Mouse (Mus musculus) spleen, adult 2 months (tissue): Measurements from ENCODE around the gene Cacna2d3. TPM values are rescaled to one million over a fixed set of nuclear protein-coding genes. Genes with fewer than 3 reads are reported as not detected.

Source experiments
- DNase-seq, 2 experiments: peaks; one replicate each; pipeline versions ENCODE4 v3.0.0 to v3.0.0-alpha.2; 2012 to 2021; ENCODE audit warnings: low spot score in 2 of 2, low read depth in 1 of 2
- H3K27ac ChIP-seq: fragments of 200-500 bp; 2 replicates; pipeline ENCODE4 v1.5.1; 2012; ENCODE audit warnings: low read length, inconsistent platforms; ENCODE audit not compliant: insufficient read depth
- H3K27me3 ChIP-seq: fragments of 200-500 bp; 2 replicates; pipeline ENCODE4 v1.6.1; 2012; ENCODE audit warnings: mild to moderate bottlenecking, moderate library complexity, low read length, inconsistent platforms; ENCODE audit not compliant: control insufficient read depth, insufficient read depth
- H3K36me3 ChIP-seq: fragments of 200-500 bp; 2 replicates; pipeline ENCODE4 v1.6.1; 2012; ENCODE audit warnings: mild to moderate bottlenecking, low read length, inconsistent platforms; ENCODE audit not compliant: control insufficient read depth, insufficient read depth
- H3K4me1 ChIP-seq: fragments of 200-500 bp; 2 replicates; pipeline ENCODE4 v1.6.1; 2011; ENCODE audit warnings: inconsistent platforms; ENCODE audit not compliant: control insufficient read depth, insufficient read depth, insufficient read length
- H3K4me3 ChIP-seq: fragments of 200-500 bp; 2 replicates; pipeline ENCODE4 v1.5.1; 2011; ENCODE audit warnings: mild to moderate bottlenecking, inconsistent platforms; ENCODE audit not compliant: insufficient read depth, insufficient read length; ENCODE audit errors: extremely low read depth
- CTCF ChIP-seq: fragments of 200-500 bp; IDR thresholded peaks from 2 replicates; pipeline ENCODE4 v1.5.1; 2011; ENCODE audit warnings: mild to moderate bottlenecking, inconsistent platforms; ENCODE audit not compliant: insufficient read depth, insufficient read length, insufficient replicate concordance; ENCODE audit errors: extremely low read depth
- POLR2A ChIP-seq: fragments of 200-500 bp; IDR thresholded peaks from 2 replicates; pipeline ENCODE4 v1.6.1; 2011; ENCODE audit warnings: low read depth, low read length, inconsistent platforms
- WGBS: fragments of 180-500 bp; shearing (Covaris S2); methylation state at CpG from one replicate; pipeline ENCODE4 v1.1.7; 2018; 5-methylcytosine and 5-hydroxymethylcytosine counted together
- polyA plus RNA-seq: library from polyadenylated mRNA; depleted of rRNA; stranded (reverse); fragments of >200 nt; gene quantifications from 2 replicates; pipeline ENCODE4 v1.2.3, GENCODE M21; 2012

Gene Cacna2d3
- polyA plus RNA-seq, 1 experiment = 0.19 TPM

GRCm38 (mm10) chr14:29157096-29157495, 564.6 kb downstream of the Cacna2d3 start:
- Histone ChIP-seq H3K36me3 (no peaks in the 10 kb centered on the region), H3K4me3 (no peak overlapping the region), H3K27me3 (no peaks in the 10 kb centered on the region), H3K27ac (no peak overlapping the region), H3K4me1 (no peaks in the 10 kb centered on the region)
- DNase-seq = no peak
- TF ChIP-seq POLR2A (no peak), CTCF (no peak)
- WGBS = 80% methylated on average over 5 of the region's 5 CpGs

- Histone ChIP-seq H3K27ac (no peak overlapping the region), H3K36me3 (no peaks in the 10 kb centered on the region), H3K27me3 (no peaks in the 10 kb centered on the region), H3K4me3 (no peak overlapping the region), H3K4me1 (no peaks in the 10 kb centered on the region)
- TF ChIP-seq CTCF (no peak), POLR2A (no peak)
- WGBS = 59% methylated on average over 2 of the region's 2 CpGs
- no peak for DNase-seq
Observed at GRCm38 (mm10) chr14:29144184-29144583, 577.5 kb downstream of the Cacna2d3 start.

- H3K36me3 ChIP-seq = no peaks in the 10 kb centered on the region
- WGBS = 88% methylated on average over 7 of the region's 7 CpGs
- no peak overlapping the region for H3K4me3 ChIP-seq
- DNase-seq = no peak
- no peak overlapping the region for H3K27ac ChIP-seq
- no peaks in the 10 kb centered on the region for H3K4me1 ChIP-seq
- TF ChIP-seq POLR2A = no peak
- no peak for TF ChIP-seq CTCF
- no peaks in the 10 kb centered on the region for H3K27me3 ChIP-seq
Observed at GRCm38 (mm10) chr14:29137614-29138013, 584.0 kb downstream of the Cacna2d3 start.

- no peak for TF ChIP-seq POLR2A
- no peak for TF ChIP-seq CTCF
- WGBS = 86% methylated on average over 10 of the region's 10 CpGs
- no peak for DNase-seq
- Histone ChIP-seq H3K27me3 (no peaks in the 10 kb centered on the region), H3K4me3 (no peak overlapping the region), H3K27ac (no peak overlapping the region), H3K36me3 (no peaks in the 10 kb centered on the region), H3K4me1 (no peaks in the 10 kb centered on the region)
Observed at GRCm38 (mm10) chr14:29137006-29137579, 584.6 kb downstream of the Cacna2d3 start.

- TF ChIP-seq CTCF = no peak
- no peak for TF ChIP-seq POLR2A
- no peaks in the 10 kb centered on the region for H3K36me3 ChIP-seq
- H3K27ac ChIP-seq = no peak overlapping the region
- H3K4me3 ChIP-seq = no peak overlapping the region
- H3K27me3 ChIP-seq = no peaks in the 10 kb centered on the region
- WGBS = 87% methylated on average over 5 of the region's 5 CpGs
- no peak for DNase-seq
- H3K4me1 ChIP-seq = no peaks in the 10 kb centered on the region
Observed at GRCm38 (mm10) chr14:29134901-29135300, 586.8 kb downstream of the Cacna2d3 start.

- H3K36me3 ChIP-seq = no peaks in the 10 kb centered on the region
- no peak overlapping the region for H3K27ac ChIP-seq
- no peak overlapping the region for H3K4me3 ChIP-seq
- H3K27me3 ChIP-seq = no peaks in the 10 kb centered on the region
- H3K4me1 ChIP-seq = no peaks in the 10 kb centered on the region
- TF ChIP-seq CTCF = no peak
- TF ChIP-seq POLR2A = no peak
- DNase-seq = no peak
Observed at GRCm38 (mm10) chr14:29130511-29130910, 591.2 kb downstream of the Cacna2d3 start.

GRCm38 (mm10) chr14:29123886-29124285, 597.8 kb downstream of the Cacna2d3 start:
- no peak overlapping the region for H3K4me3 ChIP-seq
- no peak for DNase-seq
- H3K36me3 ChIP-seq = no peaks in the 10 kb centered on the region
- TF ChIP-seq CTCF (no peak), POLR2A (no peak)
- no peaks in the 10 kb centered on the region for H3K4me1 ChIP-seq
- H3K27ac ChIP-seq = no peak overlapping the region
- no peaks in the 10 kb centered on the region for H3K27me3 ChIP-seq
